Mouse (Mus musculus) midbrain, embryonic 15.5 days (tissue): ENCODE measurements around the gene Atp1b1. TPM values are rescaled to one million over a fixed set of nuclear protein-coding genes. Genes with fewer than 3 reads are reported as not detected.

Source experiments
- ATAC-seq: fragments of 200-750 bp; cut with Nextera tagmentation; replicated peaks from 2 replicates; pipeline ENCODE4 v1.8.0; 2017; ENCODE audit warnings: moderate TSS enrichment
- H3K27ac ChIP-seq: fragments of 300-500 bp; sonication (generic); 2 replicates; pipeline ENCODE4 v1.5.1; 2015; ENCODE audit warnings: mild to moderate bottlenecking, inconsistent platforms
- H3K27me3 ChIP-seq: fragments of 300-500 bp; sonication (generic); replicated peaks from 2 replicates; pipeline ENCODE4 v1.6.1; 2015; ENCODE audit warnings: inconsistent platforms
- H3K36me3 ChIP-seq: fragments of 300-500 bp; sonication (generic); replicated peaks from 2 replicates; pipeline ENCODE4 v1.6.1; 2015; ENCODE audit warnings: inconsistent platforms
- H3K4me1 ChIP-seq: fragments of 300-500 bp; sonication (generic); 2 replicates; pipeline ENCODE4 v1.6.1; 2015; ENCODE audit warnings: inconsistent platforms
- H3K4me2 ChIP-seq: fragments of 300-500 bp; sonication (generic); 2 replicates; pipeline ENCODE4 v1.6.1; 2015; ENCODE audit warnings: inconsistent platforms, mild to moderate bottlenecking, moderate library complexity
- H3K4me3 ChIP-seq: fragments of 300-500 bp; sonication (generic); 2 replicates; pipeline ENCODE4 v1.5.1; 2015; ENCODE audit warnings: mild to moderate bottlenecking, inconsistent platforms
- H3K9ac ChIP-seq: fragments of 300-500 bp; sonication (generic); 2 replicates; pipeline ENCODE4 v1.6.1; 2015; ENCODE audit warnings: mild to moderate bottlenecking, inconsistent platforms
- H3K9me3 ChIP-seq: fragments of 300-500 bp; sonication (generic); 2 replicates; pipeline ENCODE4 v1.6.1; 2016; ENCODE audit warnings: inconsistent platforms
- WGBS: fragments of 180-500 bp; shearing (Covaris S2); methylation state at CpG from one replicate; pipeline ENCODE4 v1.1.7; 2015; ENCODE audit warnings: mixed read lengths; 5-methylcytosine and 5-hydroxymethylcytosine counted together
- polyA plus RNA-seq: library from polyadenylated mRNA; unstranded; fragments of >200 nt; fragmentation: Nextera tagmentation; extraction: Ambion mirVana; gene quantifications from 2 replicates; pipeline ENCODE4 v1.2.1, GENCODE M21; 2015

Atp1b1 gene
- polyA plus RNA-seq, 1 experiment from 2014 or later: 210 TPM

DNA sequence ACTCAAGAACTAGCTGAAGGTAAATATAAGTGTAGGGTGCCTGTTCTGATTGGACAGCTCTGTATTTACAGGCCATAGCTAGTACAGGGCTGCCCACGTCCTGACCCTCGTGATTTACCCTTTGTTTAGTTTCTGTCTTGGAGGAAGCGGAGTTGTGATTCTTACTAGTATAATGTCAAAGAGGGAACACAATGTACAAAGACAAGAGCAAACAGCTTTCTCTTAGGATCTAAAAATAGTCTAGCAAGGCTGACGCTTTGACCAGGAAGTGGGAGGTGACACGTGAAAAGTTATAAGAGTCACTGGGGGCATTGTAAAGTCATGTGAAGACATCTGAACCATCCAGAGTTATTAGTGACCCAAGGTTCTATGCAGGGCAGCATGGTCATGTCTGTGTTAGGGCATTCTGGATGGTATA, 52.8 kb downstream of the Atp1b1 start:
- H3K36me3 ChIP-seq: no peaks in the 10 kb centered on the region
- 79% methylated on average over 5 of the region's 5 CpGs for WGBS
- no peak for ATAC-seq

DNA sequence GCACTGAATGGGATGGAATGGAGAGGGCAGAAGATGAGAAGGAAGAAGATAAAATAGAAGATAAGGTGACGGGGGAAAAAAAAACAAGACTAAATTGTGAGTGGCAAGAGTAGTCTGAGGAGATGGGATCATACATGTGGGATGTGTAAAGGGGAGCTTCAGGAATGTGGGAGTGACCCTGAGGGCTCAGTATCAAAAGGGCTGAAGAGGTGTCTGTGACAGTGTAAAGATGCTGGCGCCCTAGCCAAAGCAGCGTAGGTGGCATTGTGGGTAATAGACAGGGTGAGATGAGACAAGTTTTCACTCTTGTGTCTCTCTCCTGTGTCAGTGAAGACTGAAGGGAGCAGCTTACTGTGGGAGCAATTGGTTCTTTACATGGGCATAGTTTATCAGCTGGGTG, 58.6 kb downstream of the Atp1b1 start:
- no peak for ATAC-seq
- Histone ChIP-seq H3K27me3 (no peaks in the 10 kb centered on the region), H3K4me1 (peaks cover 20% of the 10 kb centered on the region), H3K4me2 (no peak overlapping the region), H3K36me3 (no peaks in the 10 kb centered on the region), H3K4me3 (no peak overlapping the region), H3K27ac (no peak overlapping the region), H3K9ac (no peak overlapping the region), H3K9me3 (no peaks in the 10 kb centered on the region)
- WGBS: 93% methylated on average over 3 of the region's 3 CpGs

More for the DNA sequence above, 52.8 kb downstream of the Atp1b1 start:
- Histone ChIP-seq H3K9ac (no peak overlapping the region), H3K27me3 (no peaks in the 10 kb centered on the region), H3K4me1 (no peaks in the 10 kb centered on the region; the same call in 1 of the 2 replicates), H3K4me3 (no peak overlapping the region), H3K9me3 (no peaks in the 10 kb centered on the region), H3K27ac (no peak overlapping the region), H3K4me2 (no peak overlapping the region)

DNA sequence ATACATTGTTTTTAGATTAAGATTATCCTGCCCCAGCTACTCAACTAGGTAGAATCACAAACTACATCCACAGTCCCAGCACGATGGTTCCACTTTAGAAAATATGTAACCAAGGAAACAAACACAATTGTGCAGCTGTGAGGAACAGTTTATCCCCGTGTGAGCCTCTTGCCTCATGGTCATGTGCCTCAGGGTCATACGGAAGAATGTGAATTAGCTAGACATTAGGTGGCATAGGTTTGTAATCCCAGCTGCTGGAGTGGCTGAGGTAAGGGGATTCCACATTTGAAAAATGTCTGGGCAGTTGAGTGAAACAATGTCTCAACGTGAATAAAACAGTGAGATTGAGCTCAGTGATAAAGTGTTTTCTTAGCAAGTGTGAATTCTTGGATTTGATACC, 60.5 kb downstream of the Atp1b1 start:
- H3K9me3 ChIP-seq: no peaks in the 10 kb centered on the region
- no peaks in the 10 kb centered on the region for H3K27me3 ChIP-seq
- no peak overlapping the region for H3K4me2 ChIP-seq

GRCm38 (mm10) chr1:164395131-164395780, 62.9 kb downstream of the Atp1b1 start:
- WGBS: 17% methylated on average over 6 of the region's 6 CpGs
- H3K9ac ChIP-seq: no peak overlapping the region
- ATAC-seq: peak; percentile 92

More for the DNA sequence above, 60.5 kb downstream of the Atp1b1 start:
- H3K4me3 ChIP-seq: no peak overlapping the region
- no peak for ATAC-seq
- peaks cover 20% of the 10 kb centered on the region for H3K4me1 ChIP-seq
- H3K27ac ChIP-seq: no peak overlapping the region
- 37% methylated on average over 4 of the region's 4 CpGs for WGBS
- no peak overlapping the region for H3K9ac ChIP-seq
- no peaks in the 10 kb centered on the region for H3K36me3 ChIP-seq

DNA sequence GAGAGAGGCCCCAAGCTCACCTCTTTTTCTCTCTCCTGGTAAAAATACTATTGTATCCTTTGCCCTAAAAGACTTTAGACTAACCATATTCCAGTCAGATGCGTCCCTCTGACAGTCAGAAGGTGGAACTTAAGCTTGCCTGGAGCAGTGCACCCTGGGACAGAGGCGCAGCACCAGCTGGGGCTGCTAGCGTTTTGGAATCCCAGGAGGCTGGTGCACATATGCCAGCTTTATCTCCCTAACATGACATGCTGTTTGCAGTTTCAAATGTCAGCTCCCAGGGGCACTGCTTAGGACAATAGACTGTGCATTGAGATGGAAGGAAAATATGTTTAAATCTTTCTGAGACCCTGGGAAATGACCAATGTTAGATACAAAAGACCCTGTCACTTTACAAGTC, 66.0 kb downstream of the Atp1b1 start:
- no peaks in the 10 kb centered on the region for H3K27me3 ChIP-seq
- peak overlapping the region; percentile 32; the same call in 1 of the 2 replicates for H3K27ac ChIP-seq
- H3K9ac ChIP-seq: no peak overlapping the region
- no peak overlapping the region for H3K4me3 ChIP-seq
- no peaks in the 10 kb centered on the region for H3K9me3 ChIP-seq
- H3K36me3 ChIP-seq: 0 out of 2 replicates have a peak, but pooled peaks cover 4% of the 10 kb centered on the region
- peaks cover 20% of the 10 kb centered on the region for H3K4me1 ChIP-seq
- no peak overlapping the region for H3K4me2 ChIP-seq
- WGBS: 18% methylated on average over 3 of the region's 3 CpGs
- peak; percentile 48; the same call in 1 of the 2 replicates for ATAC-seq

More at GRCm38 (mm10) chr1:164395131-164395780, 62.9 kb downstream of the Atp1b1 start:
- H3K36me3 ChIP-seq: no peaks in the 10 kb centered on the region
- H3K4me3 ChIP-seq: no peak overlapping the region
- H3K4me1 ChIP-seq: peaks cover 23% of the 10 kb centered on the region
- no peaks in the 10 kb centered on the region for H3K9me3 ChIP-seq
- peak overlapping the region; percentile 81 for H3K27ac ChIP-seq
- H3K4me2 ChIP-seq: no peak overlapping the region
- H3K27me3 ChIP-seq: no peaks in the 10 kb centered on the region

GRCm38 (mm10) chr1:164389743-164390142, 68.4 kb downstream of the Atp1b1 start:
- H3K9ac ChIP-seq: no peak overlapping the region
- WGBS: 92% methylated on average over 4 of the region's 4 CpGs
- no peak for ATAC-seq

More at GRCm38 (mm10) chr1:164389743-164390142, 68.4 kb downstream of the Atp1b1 start:
- no peak overlapping the region for H3K4me2 ChIP-seq
- H3K27me3 ChIP-seq: no peaks in the 10 kb centered on the region
- peaks cover 4% of the 10 kb centered on the region; the same call in 1 of the 2 replicates for H3K4me1 ChIP-seq
- 0 out of 2 replicates have a peak, but pooled peaks cover 4% of the 10 kb centered on the region for H3K36me3 ChIP-seq
- H3K27ac ChIP-seq: no peak overlapping the region
- no peak overlapping the region for H3K4me3 ChIP-seq
- no peaks in the 10 kb centered on the region for H3K9me3 ChIP-seq

Other genes with a start within 250 kb of the Atp1b1 start
- 7.7 and 9.0 TPM in 2 replicates for gene Slc19a2, start 209.3 kb downstream of the Atp1b1 start, polyA plus RNA-seq
- 24.8 and 25.7 TPM in 2 replicates for gene Ccdc181, start 182.8 kb downstream of the Atp1b1 start, polyA plus RNA-seq
- 29.6 and 35.7 TPM in 2 replicates for gene Nme7, start 154.2 kb downstream of the Atp1b1 start, polyA plus RNA-seq
- gene Blzf1, start 150.9 kb downstream of the Atp1b1 start, polyA plus RNA-seq: 30.0 and 30.6 TPM in 2 replicates